In genomic region chr7:101679591-101679990, GRCm38 (mm10) we compare ENCODE assay signal across 8 mouse cellular contexts. TPM values are rescaled to one million over a fixed set of nuclear protein-coding genes. Genes with fewer than 3 reads are reported as not detected.
DNase-seq lines count a peak whose midpoint lies in the region; ATAC-seq and TF ChIP-seq lines count a peak whose summit lies in the region.

No protein-coding gene starts in this region.

- no peak overlapping the region for H3K9ac ChIP-seq in forebrain, embryonic 14.5 days (ENCODE audit: low read length)
- H3K9ac ChIP-seq in liver, embryonic 15.5 days = no peak overlapping the region
- peak overlapping the region; percentile 34; the same call in 1 of the 2 replicates for H3K9ac ChIP-seq in neural tube, embryonic 13.5 days
- no peak overlapping the region for H3K9ac ChIP-seq in stomach, postnatal 0 days (ENCODE audit: low read length)

- no peak for TF ChIP-seq EP300 in stomach, postnatal 0 days (optimal IDR thresholded peaks at IDR 0.05)

- H3K4me3 ChIP-seq in forebrain, embryonic 14.5 days (ENCODE audit: low read depth, low read length) = no peak overlapping the region
- H3K4me3 ChIP-seq in liver, embryonic 15.5 days (replicated peaks) = no peak overlapping the region
- no peak overlapping the region for H3K4me3 ChIP-seq in neural tube, embryonic 13.5 days
- no peak overlapping the region for H3K4me3 ChIP-seq in stomach, postnatal 0 days (ENCODE audit: low read depth, low read length)

- 9% methylated on average over 7 of the region's 7 CpGs for WGBS in forebrain, embryonic 14.5 days
- WGBS in liver, embryonic 15.5 days (ENCODE audit: insufficient replicate concordance) = 21% methylated on average over 7 of the region's 7 CpGs
- 9% methylated on average over 7 of the region's 7 CpGs for WGBS in neural tube, embryonic 13.5 days
- 27% methylated on average over 7 of the region's 7 CpGs for WGBS in stomach, postnatal 0 days

- peak; percentile 80 for ATAC-seq in forebrain, embryonic 14.5 days
- 0 out of 2 replicates have a peak, but pooled peaks have one; percentile 58 for ATAC-seq in liver, embryonic 15.5 days (ENCODE audit: insufficient read depth)
- ATAC-seq in neural tube, embryonic 13.5 days (ENCODE audit: low read depth) = peak; percentile 89
- peak; percentile 94 for ATAC-seq in stomach, postnatal 0 days (ENCODE audit: low FRiP score, low TSS enrichment)

- no peak overlapping the region for H3K4me2 ChIP-seq in forebrain, embryonic 14.5 days (ENCODE audit: low read length)
- H3K4me2 ChIP-seq in liver, embryonic 15.5 days = no peak overlapping the region
- H3K4me2 ChIP-seq in neural tube, embryonic 13.5 days = no peak overlapping the region
- H3K4me2 ChIP-seq in stomach, postnatal 0 days (replicated peaks; ENCODE audit: low read depth) = no peak overlapping the region

- no peak overlapping the region for H3K27ac ChIP-seq in forebrain, embryonic 14.5 days (ENCODE audit: low read depth, low read length)
- no peak overlapping the region for H3K27ac ChIP-seq in liver, embryonic 15.5 days (replicated peaks)
- no peak overlapping the region for H3K27ac ChIP-seq in neural tube, embryonic 13.5 days (replicated peaks)
- no peak overlapping the region for H3K27ac ChIP-seq in stomach, postnatal 0 days (replicated peaks)

- H3K4me1 ChIP-seq in forebrain, embryonic 14.5 days (ENCODE audit: control insufficient read depth, insufficient read depth, low read length) = peaks cover 19% of the 10 kb centered on the region; the same call in 1 of the 2 replicates
- peaks cover 22% of the 10 kb centered on the region for H3K4me1 ChIP-seq in liver, embryonic 15.5 days (replicated peaks)
- peaks cover 43% of the 10 kb centered on the region for H3K4me1 ChIP-seq in neural tube, embryonic 13.5 days (replicated peaks)
- no peaks in the 10 kb centered on the region for H3K4me1 ChIP-seq in stomach, postnatal 0 days (replicated peaks; ENCODE audit: control insufficient read depth, insufficient read depth)

- DNase-seq in CD4-positive, CD25-positive, alpha-beta regulatory T cell, adult 2 months (ENCODE audit: low read depth, low spot score) = peak; percentile 82
- peak; percentile 45 for DNase-seq in c-Kit-positive CD71-positive TER-119-positive erythroid progenitor cells, embryonic 14.5 days (ENCODE audit: low spot score)
- DNase-seq in forebrain, embryonic 14.5 days (ENCODE audit: low spot score) = peak; percentile 72
- peak; percentile 86 to 90 for DNase-seq in heart, postnatal 10 days
- DNase-seq in kidney, postnatal 36 days = peak; percentile 76 to 89
- DNase-seq in stomach, postnatal 0 days (ENCODE audit: low spot score) = peak; percentile 87

- H3K27me3 ChIP-seq in forebrain, embryonic 14.5 days (replicated peaks; ENCODE audit: control insufficient read depth, insufficient read depth, low read length) = no peaks in the 10 kb centered on the region
- H3K27me3 ChIP-seq in liver, embryonic 15.5 days = no peaks in the 10 kb centered on the region
- no peaks in the 10 kb centered on the region for H3K27me3 ChIP-seq in neural tube, embryonic 13.5 days
- H3K27me3 ChIP-seq in stomach, postnatal 0 days (ENCODE audit: control insufficient read depth, insufficient read depth, low read length) = no peaks in the 10 kb centered on the region

- H3K9me3 ChIP-seq in forebrain, embryonic 14.5 days (replicated peaks; ENCODE audit: control insufficient read depth, low read length) = no peaks in the 10 kb centered on the region
- H3K9me3 ChIP-seq in liver, embryonic 15.5 days (replicated peaks) = no peaks in the 10 kb centered on the region
- no peaks in the 10 kb centered on the region for H3K9me3 ChIP-seq in neural tube, embryonic 13.5 days
- no peaks in the 10 kb centered on the region for H3K9me3 ChIP-seq in stomach, postnatal 0 days (ENCODE audit: control insufficient read depth, low read length)

- intact Hi-C loops in heart, postnatal 10 days (cut with DNase I) = loop anchor here (2.0 to 5.0 kb wide), 4 partner anchors 93 to 218 kb away; partner anchors contain the start of gene Inppl1

- H3K36me3 ChIP-seq in forebrain, embryonic 14.5 days (ENCODE audit: control insufficient read depth, insufficient read depth, low read length) = no peaks in the 10 kb centered on the region
- H3K36me3 ChIP-seq in liver, embryonic 15.5 days (replicated peaks) = no peaks in the 10 kb centered on the region
- no peaks in the 10 kb centered on the region for H3K36me3 ChIP-seq in neural tube, embryonic 13.5 days
- H3K36me3 ChIP-seq in stomach, postnatal 0 days (ENCODE audit: control insufficient read depth, insufficient read depth, low read length) = no peaks in the 10 kb centered on the region

- TF ChIP-seq CTCF in stomach, postnatal 0 days (IDR thresholded peaks at IDR 0.05; ENCODE audit: low read depth) = peak; percentile 94

RNA-seq across cellular contexts. Expression of gene Clpb, which starts 16.2 kb away (rescaled TPM):
- polyA plus RNA-seq in forebrain, embryonic 14.5 days (2014; fragmentation: Nextera tagmentation; extraction: Ambion mirVana) = 31.9 and 44.1 TPM in 2 replicates
- total RNA-seq in heart, postnatal 10 days (2021) = 10 to 100 TPM; 62.7 to 67.0 TPM
- 23.2 and 23.9 TPM in 2 replicates for polyA plus RNA-seq in liver, embryonic 15.5 days (2015; fragmentation: Nextera tagmentation; extraction: Ambion mirVana)
- 30.4 and 33.8 TPM in 2 replicates for polyA plus RNA-seq in neural tube, embryonic 13.5 days (2015; fragmentation: Nextera tagmentation; extraction: Ambion mirVana)
- polyA plus RNA-seq in stomach, postnatal 0 days (2015; fragmentation: Nextera tagmentation; extraction: Ambion mirVana) = 38.6 and 40.2 TPM in 2 replicates
